Mouse (Mus musculus) adrenal gland, adult (tissue): Measurements from ENCODE around the gene Socs1.

ENCODE experiments used
- DNase-seq, 2 experiments: peaks; one replicate each; pipeline ENCODE4 v3.0.0; 2022 to 2023; ENCODE audit warnings: low spot score in 1 of 2; ENCODE audit not compliant: inconsistent age in 2 of 2

The Socs1 gene

DNA sequence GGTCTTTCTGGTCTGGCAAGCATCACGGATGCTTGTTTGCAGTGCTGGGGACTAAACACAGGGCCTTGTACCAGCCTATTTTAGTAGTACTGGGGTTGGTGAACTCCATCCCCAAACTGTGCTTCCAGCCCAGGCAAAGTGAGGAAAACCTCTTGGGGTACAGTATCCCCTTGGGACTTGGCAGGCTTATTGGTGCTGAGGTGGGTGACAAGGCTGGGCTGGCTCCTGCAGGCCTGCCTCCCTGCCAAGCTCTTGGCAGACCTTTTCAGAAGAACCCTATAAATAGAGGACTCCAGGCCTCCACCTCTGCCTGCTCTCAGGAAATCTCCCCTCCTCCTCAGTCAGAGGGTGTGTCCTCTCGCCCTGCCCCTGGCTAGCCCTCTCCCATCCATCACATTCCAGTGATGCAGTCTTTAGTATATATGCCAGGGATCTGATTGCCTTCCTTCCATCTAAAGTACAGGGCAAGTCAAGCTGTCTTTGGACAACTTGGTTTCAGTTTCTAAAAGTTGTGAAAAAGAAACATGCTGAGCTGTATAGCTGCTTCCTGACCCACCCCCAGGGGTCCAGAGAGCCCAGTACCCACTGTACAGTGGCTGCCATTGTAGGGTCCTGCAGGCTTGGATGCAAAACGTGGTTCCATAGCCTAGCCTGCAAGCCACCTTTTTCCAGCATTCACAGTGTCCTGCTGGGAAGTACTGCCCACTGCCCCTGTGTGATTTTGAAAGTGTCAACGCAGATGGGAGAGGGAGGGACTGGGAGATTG, 1.6 kb upstream of the Socs1 start:
- DNase-seq: peak in 1 of 2 experiments; percentile 52

- peak; percentile 89 to 95 for DNase-seq
Observed at GRCm38 (mm10) chr16:10786288-10786687, 952 bp upstream of the Socs1 start.

GRCm38 (mm10) chr16:10784793-10785370, 454 bp downstream of the Socs1 start:
- peak; percentile 93 to 98 for DNase-seq

GRCm38 (mm10) chr16:10783883-10784792, 1.2 kb downstream of the Socs1 start:
- DNase-seq: peak; percentile 64 to 85

DNA sequence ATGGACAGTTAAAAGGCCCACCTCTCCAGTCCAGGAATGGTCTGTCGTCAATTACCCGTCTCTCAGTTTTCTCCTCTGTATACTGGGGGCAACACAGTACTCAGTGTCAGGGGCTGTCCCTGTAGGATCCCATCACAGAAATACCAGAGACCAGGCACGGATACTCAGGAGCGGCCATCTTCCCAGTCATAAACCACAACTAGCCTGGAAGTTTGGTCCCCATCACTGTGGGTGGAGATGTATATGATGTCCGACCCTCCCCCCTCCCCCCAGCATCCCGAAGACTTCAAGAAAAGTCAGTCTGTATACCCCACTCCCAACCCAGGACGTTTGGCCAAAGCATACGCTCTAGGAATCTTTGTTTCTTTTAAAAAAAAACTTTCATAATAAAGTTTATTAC, 1.9 kb downstream of the Socs1 start:
- no peak for DNase-seq

DNA sequence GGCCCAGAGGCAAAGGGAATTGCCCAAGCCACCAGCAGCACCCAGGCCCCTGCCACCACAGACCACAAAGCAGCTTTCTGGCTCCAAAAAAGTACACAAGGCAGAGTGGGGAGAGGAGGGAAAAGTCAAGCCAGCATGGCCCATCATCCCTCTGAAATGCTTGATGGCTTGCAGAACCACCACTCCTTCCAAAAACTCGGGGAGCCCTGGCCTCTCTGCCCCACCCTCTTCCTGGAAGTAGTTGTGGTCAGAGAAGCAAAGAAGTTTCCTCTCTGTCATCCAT, 2.2 kb downstream of the Socs1 start:
- no peak for DNase-seq

DNA sequence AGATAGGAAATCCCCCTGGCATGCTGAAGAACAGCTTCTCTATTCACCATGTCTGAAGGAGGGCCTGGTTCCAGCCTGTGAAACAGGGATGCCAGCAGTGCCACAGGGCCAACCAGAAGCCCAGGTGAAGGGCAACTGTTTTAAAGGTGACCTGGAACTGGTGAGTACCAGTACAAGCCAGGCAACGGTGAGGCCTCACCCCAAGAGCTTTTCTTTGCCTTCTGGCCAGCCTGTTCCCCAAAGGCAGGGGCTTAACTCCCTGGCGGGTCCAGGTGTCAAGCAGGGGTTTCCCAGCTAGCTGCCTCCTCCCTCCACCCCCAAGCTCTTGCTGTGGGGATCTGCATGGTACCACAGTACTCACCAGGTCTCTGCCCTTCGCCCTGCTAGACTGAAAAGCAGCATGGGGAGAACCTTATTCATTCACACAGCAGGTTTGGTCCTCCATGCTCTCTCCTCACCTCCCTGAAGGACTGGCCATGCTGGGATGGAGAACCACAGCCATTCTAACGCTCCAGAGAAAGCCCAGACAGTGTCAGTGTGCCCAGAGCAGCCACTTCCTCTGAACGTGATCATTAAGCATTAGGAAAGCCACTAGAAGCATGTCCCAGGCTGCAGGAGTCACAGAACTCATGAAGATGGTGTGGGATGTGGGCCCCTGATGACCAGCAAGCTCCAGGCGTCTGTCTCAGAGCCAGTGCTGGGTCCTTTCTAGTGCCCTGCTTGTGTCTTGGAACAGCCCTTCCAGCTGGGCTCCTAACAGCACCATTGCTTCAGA, 2.8 kb downstream of the Socs1 start:
- DNase-seq: peak; percentile 27 to 69

DNA sequence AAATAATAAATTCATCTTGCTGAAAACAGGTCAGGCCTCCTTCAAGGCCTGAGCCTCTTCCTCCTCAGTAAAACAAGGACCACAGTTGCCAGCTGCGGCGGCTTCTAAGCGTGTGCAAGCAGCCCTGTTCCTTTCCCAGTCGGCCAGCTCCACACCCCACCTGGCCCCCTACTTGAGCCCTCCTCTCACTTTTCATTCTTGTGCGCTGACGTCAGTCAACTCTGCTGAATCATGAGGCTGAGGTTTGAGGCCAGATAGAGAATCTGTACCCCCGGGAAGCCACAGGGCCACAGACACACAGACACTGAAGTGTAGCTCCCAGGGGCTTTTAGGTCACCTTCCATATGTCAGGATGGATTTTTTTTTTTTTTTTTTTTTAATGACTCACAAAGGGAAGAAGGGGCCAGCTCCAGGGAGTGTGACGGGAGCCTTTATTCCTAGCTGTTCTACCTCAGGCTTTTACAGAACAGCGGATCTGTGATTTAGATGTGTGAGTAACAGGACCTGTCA, 3.4 kb downstream of the Socs1 start:
- DNase-seq: peak; percentile 63 to 77

DNA sequence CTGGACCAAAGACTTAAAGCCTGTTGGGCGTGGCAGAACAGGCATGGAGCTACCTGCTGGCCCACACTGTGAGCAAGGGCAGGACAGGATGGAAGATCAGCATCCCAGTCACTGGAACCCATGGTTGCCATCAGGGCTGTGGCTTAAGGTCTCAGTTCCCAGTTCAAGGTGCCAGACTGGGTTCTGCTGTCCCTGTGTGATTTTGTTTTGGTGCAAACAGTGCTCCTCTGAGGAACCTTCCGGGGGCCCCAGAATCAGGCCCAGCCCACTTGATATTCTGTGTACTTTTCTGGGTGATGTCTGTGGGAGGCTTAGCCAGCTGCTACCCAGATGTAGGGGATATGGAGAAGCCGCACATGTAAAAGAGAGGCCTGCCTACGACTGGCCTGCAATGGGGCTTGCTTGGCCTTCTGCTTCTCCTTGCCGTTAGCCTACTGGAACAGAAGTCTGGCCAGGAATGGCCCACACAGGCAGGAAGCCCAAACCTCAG, 4.7 kb downstream of the Socs1 start:
- no peak for DNase-seq

DNA sequence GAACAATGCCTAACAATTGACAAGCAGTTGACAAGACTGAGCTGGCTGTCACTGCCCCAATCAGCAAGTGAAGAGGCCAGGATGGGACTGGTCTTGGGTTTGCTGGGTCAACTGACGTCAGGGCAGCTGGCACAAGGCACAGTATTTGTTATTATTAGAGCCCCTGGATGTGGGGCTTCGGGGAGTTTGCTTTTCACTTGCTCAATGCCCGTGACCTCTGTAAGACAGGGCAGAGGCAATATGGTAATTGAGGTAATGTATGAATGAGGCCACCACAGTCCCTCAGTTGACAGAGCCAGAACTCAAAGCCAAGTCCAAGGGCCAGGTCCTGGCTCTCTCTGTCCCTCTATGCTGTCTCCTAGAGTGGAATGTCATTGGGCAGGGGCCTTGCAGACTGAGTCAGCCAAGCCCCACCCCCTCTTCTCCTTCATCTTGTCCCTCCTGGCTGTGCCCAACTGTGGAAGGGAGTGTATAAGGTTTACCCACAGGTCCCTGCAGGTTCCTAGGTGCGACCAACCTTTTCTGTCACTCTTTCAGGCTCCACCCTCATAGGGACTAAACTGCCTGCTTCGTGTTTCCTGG, 7.7 kb downstream of the Socs1 start:
- DNase-seq: peak in 1 of 2 experiments; percentile 79

DNA sequence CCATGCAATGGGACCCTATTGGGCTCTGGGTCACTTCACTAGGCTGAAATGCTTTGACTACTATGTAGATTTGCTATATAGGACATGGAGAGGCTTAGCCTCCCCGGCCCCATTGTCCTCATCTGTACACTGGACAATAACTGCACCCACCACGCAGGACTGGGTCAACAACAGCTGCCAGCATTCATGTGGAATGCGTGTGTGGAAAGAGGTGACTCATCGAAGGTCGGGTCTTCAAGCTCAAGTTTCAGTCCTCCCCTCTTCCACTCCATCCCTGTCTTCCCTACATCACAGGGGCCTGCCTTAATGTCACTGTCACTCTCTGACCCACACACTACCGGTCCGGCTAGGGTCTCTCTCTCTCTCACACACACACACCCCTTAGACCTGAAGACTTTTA, 9.0 kb downstream of the Socs1 start:
- DNase-seq: peak; percentile 62 to 87

GRCm38 (mm10) chr16:10774726-10775125, 10.6 kb downstream of the Socs1 start:
- peak in 1 of 2 experiments; percentile 75 for DNase-seq

GRCm38 (mm10) chr16:10773543-10773942, 11.8 kb downstream of the Socs1 start:
- no peak for DNase-seq

DNA sequence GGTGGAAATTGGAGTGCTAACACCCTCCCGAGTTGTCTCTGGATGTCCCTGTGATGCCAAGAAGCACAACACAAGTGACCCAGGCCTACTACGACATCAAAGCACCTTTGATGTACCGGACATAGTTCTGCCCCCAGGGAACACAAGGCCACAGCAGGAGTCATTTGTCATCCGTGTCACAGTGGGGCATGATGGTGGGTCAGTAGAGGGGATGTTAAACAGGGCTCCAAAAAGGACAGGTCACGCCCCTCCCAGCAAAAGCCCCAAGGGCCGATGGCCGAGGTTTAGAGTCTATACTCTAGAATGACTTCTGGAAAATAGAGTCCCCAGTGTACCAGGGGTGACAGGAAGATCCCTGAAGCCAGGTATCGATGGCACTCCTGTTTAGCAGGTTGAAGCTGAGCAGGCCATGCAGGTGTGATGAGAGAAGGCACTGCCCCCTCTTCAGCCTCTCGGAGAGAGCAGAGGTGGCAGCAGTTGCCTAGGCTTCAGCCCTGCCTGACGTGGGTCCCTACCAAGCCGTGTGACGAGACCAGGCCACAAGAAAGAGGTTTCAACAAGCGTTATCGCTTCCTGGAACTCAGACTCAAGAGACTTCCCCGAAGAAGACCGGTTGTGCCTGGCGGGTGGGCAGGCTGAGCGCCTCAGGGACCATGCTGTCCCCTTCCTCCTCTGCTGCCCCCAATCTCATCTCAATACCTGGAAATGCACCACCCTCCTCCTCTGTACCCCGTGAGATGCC, 13.4 kb downstream of the Socs1 start:
- peak; percentile 62 to 80 for DNase-seq

- DNase-seq: no peak
Observed at GRCm38 (mm10) chr16:10770531-10771325, 14.6 kb downstream of the Socs1 start.

DNA sequence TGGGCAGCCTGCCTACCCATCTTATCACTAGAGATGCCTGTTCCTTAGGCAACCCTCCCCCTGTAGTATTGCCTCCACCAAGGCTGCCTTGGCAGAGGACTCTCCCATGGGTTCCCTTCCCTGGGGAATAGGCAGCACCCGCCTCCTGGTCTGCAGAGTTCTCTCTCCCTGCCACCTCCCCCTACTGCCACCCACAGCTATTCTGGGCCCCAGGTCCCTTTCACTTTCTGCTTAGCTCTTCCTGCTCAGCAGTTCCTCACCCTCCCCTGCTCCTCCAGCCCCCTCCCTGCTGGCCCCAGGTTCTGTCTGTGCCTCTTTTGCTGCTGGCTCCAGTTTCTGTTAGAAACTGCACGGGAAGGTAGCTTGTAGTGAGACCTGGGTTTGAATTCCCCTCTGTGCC, 15.7 kb downstream of the Socs1 start:
- peak in 1 of 2 experiments; percentile 71 for DNase-seq

DNA sequence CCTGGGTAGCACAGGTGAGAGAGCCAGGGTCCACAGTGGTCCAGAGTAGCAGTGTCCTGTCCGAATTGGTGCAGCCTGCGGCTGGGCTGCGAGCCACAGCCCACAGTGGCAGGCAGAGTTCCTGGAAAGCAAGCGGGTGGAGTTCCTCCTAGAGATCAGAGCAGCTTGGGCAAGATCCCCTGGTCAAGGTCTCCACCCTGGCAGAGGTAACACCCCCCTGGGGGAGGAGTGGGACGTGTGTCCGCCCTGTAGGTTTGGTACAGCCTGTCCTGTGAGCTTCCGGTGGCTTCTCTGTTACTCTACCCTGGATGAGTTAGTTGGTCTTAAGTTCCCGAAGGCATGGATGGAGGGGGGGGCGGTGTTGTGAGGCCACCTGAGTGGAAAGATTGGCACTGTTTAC, 16.5 kb downstream of the Socs1 start:
- peak; percentile 84 to 92 for DNase-seq

GRCm38 (mm10) chr16:10767158-10767557, 18.2 kb downstream of the Socs1 start:
- peak; percentile 67 to 93 for DNase-seq

DNA sequence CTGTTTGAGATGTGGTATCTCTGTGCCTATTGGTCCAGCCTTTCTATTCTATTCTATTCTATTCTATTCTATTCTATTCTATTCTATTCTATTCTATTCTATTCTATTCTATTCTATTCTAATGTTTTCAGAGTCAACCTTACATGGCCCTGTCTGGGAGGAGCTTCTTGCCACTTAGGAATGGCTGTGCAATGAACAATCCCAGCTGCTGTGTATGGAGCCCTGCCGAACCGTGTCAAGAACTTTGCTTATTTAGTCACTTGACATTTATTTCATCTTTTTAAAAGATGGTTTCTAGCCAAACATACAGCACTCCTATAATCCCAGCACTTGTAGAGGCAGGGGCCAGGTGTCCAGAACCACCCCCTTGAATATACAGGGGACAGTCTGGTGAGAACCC, 21.0 kb downstream of the Socs1 start:
- DNase-seq: no peak
